Mouse (Mus musculus) forebrain, embryonic 15.5 days (tissue): ENCODE measurements at regions not wholly inside any gene's neighbourhood (a gene's known extent, or its start where the extent isn't known, plus 50 kb on each side); places are given as distances from the start of the nearest gene placed in this dataset.

Experiments used
- ATAC-seq: fragments of 200-750 bp; cut with Nextera tagmentation; replicated peaks from 2 replicates; pipeline ENCODE4 v1.8.0; 2017; ENCODE audit warnings: mild to moderate bottlenecking, moderate TSS enrichment, moderate library complexity
- H3K27ac ChIP-seq: fragments of 300-500 bp; sonication (generic); replicated peaks from 2 replicates; pipeline ENCODE4 v1.5.1; 2015; ENCODE audit warnings: mild to moderate bottlenecking, inconsistent platforms
- H3K27me3 ChIP-seq: fragments of 300-500 bp; sonication (generic); 2 replicates; pipeline ENCODE4 v1.6.1; 2015; ENCODE audit warnings: inconsistent platforms
- H3K36me3 ChIP-seq: fragments of 300-500 bp; sonication (generic); 2 replicates; pipeline ENCODE4 v1.6.1; 2015; ENCODE audit warnings: mild to moderate bottlenecking, inconsistent platforms
- H3K4me1 ChIP-seq: fragments of 300-500 bp; sonication (generic); 2 replicates; pipeline ENCODE4 v1.6.1; 2015; ENCODE audit warnings: inconsistent platforms
- H3K4me2 ChIP-seq: fragments of 300-500 bp; sonication (generic); replicated peaks from 2 replicates; pipeline ENCODE4 v1.6.1; 2015; ENCODE audit warnings: mild to moderate bottlenecking, inconsistent platforms
- H3K4me3 ChIP-seq: fragments of 300-500 bp; sonication (generic); 2 replicates; pipeline ENCODE4 v1.5.1; 2015; ENCODE audit warnings: mild to moderate bottlenecking, inconsistent platforms
- H3K9ac ChIP-seq: fragments of 300-500 bp; sonication (generic); replicated peaks from 2 replicates; pipeline ENCODE4 v1.6.1; 2015; ENCODE audit warnings: mild to moderate bottlenecking, inconsistent platforms
- H3K9me3 ChIP-seq: fragments of 300-500 bp; sonication (generic); 2 replicates; pipeline ENCODE4 v1.6.1; 2016; ENCODE audit warnings: inconsistent platforms
- WGBS: fragments of 180-500 bp; shearing (Covaris S2); methylation state at CpG from one replicate; pipeline ENCODE4 v1.1.7; 2015; ENCODE audit warnings: mixed read lengths; 5-methylcytosine and 5-hydroxymethylcytosine counted together

DNA sequence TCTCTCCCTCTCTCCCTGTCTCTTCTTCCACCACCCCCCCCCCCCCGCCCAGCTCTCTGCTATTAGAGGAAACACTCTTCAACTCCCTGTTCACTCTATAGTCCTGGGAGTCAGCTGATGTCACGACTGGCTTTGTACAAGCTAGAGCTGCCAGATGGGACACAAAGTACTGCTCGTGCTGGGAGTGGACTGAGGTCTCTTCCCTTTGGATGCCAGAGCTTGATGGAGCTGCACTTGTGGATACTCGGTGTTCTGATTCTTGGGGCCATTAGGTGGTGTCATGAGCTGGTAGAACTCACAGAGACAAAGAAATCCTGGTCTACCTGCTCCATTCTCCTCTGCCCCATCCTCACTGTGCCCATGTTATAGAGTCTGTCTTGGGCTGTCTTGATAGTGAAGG lies 415.9 kb downstream of the Rps24 start:
- Histone ChIP-seq H3K9ac (no peak overlapping the region), H3K9me3 (no peaks in the 10 kb centered on the region), H3K27ac (no peak overlapping the region), H3K36me3 (no peaks in the 10 kb centered on the region), H3K4me1 (peaks cover 11% of the 10 kb centered on the region), H3K4me2 (no peak overlapping the region), H3K4me3 (no peak overlapping the region), H3K27me3 (no peaks in the 10 kb centered on the region)
- ATAC-seq = no peak
- 12% methylated on average over 3 of the region's 4 CpGs for WGBS

DNA sequence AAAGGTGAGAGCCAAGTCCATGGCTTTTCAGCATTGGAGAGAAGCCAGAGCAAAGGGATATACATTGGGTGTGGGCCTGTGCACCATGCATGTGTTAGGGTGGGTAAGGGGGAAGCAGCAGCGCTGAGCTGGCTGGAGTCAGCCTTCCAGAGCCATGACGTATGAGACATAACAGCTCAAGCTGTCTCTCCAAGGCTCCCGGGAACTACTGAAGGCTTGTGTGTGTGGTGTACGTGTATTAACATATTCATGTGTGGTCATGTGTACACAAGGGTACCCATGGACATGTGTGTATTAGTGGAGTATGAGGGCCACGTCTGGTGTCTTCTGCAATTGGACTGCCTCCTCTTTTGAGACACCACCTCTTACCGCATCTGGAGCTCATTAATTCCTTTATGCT lies 417.8 kb downstream of the Rps24 start:
- WGBS = 89% methylated on average over 6 of the region's 6 CpGs

DNA sequence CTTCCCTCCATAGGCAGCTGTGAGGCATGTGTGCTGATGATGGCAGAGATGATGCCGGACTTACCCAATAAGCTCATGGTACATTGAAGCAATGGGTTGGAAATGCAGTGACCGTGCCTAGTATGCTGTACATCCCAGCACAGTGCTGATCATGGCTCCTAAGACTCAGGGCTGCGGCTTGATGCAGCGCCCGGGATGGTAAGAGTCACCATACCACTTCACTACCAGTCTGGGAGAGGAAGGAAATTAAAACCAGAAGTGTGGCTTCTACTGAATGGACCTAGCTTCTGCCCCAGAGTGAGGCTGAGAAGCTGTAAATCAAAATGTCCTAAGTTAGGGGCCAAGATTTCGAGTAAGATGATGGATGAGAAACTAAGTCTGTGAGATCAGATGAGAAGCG lies 420.0 kb downstream of the Rps24 start:
- Histone ChIP-seq H3K4me1 (peaks cover 17% of the 10 kb centered on the region), H3K27ac (no peak overlapping the region), H3K9ac (no peak overlapping the region), H3K36me3 (no peaks in the 10 kb centered on the region), H3K4me2 (no peak overlapping the region), H3K27me3 (no peaks in the 10 kb centered on the region), H3K4me3 (no peak overlapping the region), H3K9me3 (no peaks in the 10 kb centered on the region)
- ATAC-seq = no peak
- 91% methylated on average over 7 of the region's 7 CpGs for WGBS

More for the DNA sequence above, 417.8 kb downstream of the Rps24 start:
- Histone ChIP-seq H3K36me3 (no peaks in the 10 kb centered on the region), H3K4me1 (peaks cover 19% of the 10 kb centered on the region), H3K4me3 (no peak overlapping the region), H3K9me3 (no peaks in the 10 kb centered on the region), H3K4me2 (no peak overlapping the region), H3K27ac (no peak overlapping the region), H3K9ac (no peak overlapping the region), H3K27me3 (no peaks in the 10 kb centered on the region)
- no peak for ATAC-seq

DNA sequence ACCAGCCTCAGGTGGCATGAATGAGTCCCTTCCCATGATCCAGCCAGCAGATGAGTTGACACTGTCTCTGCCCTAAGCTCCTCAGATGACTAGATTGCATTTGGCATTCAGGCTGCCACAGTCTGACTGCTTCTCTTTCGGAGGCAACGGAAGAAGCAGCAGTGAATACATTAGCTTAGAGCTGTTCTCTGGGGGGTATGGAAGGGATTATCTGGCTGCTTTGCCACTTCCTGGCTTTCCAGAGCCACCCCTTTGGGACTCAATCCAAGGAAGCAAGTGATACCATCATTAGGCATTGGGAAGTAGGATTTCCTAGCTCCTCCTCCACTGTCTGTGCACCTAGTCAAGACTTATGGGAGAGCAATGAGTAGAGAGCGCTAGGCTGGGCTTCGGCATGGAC lies 421.5 kb downstream of the Rps24 start:
- Histone ChIP-seq H3K36me3 (no peaks in the 10 kb centered on the region), H3K4me2 (no peak overlapping the region), H3K9ac (no peak overlapping the region), H3K27me3 (no peaks in the 10 kb centered on the region), H3K4me3 (no peak overlapping the region), H3K27ac (peak overlapping the region; percentile 49), H3K9me3 (no peaks in the 10 kb centered on the region), H3K4me1 (peaks cover 20% of the 10 kb centered on the region)
- peak; percentile 61; the same call in 1 of the 2 replicates for ATAC-seq
- 62% methylated on average over 4 of the region's 4 CpGs for WGBS

DNA sequence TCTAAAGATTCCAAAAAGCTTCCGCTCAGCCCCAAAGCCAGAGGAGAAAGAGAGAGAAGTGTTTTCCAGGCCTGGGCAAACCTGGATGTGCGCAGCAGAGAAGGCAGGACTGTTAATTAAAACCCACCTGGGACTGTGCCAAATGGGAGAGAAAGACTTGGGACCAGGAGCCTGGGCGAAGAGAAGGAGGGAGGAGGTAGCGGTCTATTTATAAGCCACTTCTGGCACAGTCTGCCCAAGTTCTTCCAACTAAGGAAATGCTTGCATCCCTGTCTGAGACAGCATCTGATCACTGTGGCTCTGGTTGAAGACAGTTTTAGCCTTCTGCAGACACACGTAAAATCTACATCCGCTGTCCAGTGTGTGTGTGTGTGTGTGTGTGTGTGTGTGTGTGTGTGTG lies 424.7 kb downstream of the Rps24 start:
- no peak; the same call in 1 of the 2 replicates for ATAC-seq
- Histone ChIP-seq H3K9me3 (no peaks in the 10 kb centered on the region), H3K27ac (peak overlapping the region; percentile 60), H3K4me3 (no peak overlapping the region), H3K4me2 (no peak overlapping the region), H3K36me3 (no peaks in the 10 kb centered on the region), H3K9ac (no peak overlapping the region), H3K4me1 (peaks cover 20% of the 10 kb centered on the region), H3K27me3 (no peaks in the 10 kb centered on the region)
- 50% methylated on average over 6 of the region's 6 CpGs for WGBS

DNA sequence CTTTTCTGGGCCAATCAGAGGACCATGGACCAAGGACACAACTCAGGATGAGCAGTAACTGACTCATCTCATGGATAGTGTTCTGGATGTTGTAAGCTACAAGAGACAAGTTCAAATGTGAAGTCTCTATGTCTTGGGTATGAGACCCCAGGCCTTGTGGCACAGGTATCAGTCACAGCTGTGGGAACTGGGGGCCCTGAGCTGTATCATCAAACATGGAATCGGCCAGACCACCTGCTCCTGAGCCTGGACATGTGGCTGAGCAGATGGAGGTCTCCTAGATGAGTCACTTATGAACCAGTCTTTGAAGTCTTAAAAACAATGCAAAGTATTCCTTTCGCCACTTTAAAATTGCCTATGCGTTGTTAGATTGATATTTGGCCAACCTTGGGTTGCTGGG lies 432.1 kb downstream of the Rps24 start:
- Histone ChIP-seq H3K9ac (no peak overlapping the region), H3K4me3 (no peak overlapping the region), H3K36me3 (no peaks in the 10 kb centered on the region), H3K4me2 (no peak overlapping the region), H3K4me1 (no peaks in the 10 kb centered on the region), H3K9me3 (no peaks in the 10 kb centered on the region), H3K27me3 (no peaks in the 10 kb centered on the region), H3K27ac (no peak overlapping the region)
- ATAC-seq = no peak
- 94% methylated on average over 3 of the region's 3 CpGs for WGBS

DNA sequence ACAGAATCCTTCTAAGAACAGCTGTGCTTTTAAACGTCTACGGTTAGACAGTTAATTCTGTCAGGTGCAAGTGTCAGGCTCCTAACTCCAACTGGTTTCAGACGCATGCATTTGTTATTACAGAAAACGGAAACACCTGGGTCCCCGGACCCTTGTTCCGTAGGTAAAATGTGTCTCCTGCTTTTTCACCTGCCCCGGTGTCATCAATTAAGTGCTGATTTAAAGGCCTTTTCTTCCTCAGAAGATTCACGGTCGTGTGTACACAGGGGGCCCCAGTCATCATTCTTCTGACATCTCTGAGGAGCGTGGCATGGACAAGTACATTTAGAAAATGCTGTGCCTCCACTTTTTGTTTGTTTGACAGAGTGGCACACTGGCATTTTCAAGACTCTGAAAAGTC lies 435.1 kb downstream of the Rps24 start:
- Histone ChIP-seq H3K27me3 (no peaks in the 10 kb centered on the region), H3K27ac (no peak overlapping the region), H3K4me1 (peaks cover 7% of the 10 kb centered on the region; the same call in 1 of the 2 replicates), H3K36me3 (no peaks in the 10 kb centered on the region), H3K4me3 (no peak overlapping the region), H3K9me3 (no peaks in the 10 kb centered on the region), H3K9ac (no peak overlapping the region), H3K4me2 (no peak overlapping the region)
- 83% methylated on average over 10 of the region's 10 CpGs for WGBS
- no peak for ATAC-seq

DNA sequence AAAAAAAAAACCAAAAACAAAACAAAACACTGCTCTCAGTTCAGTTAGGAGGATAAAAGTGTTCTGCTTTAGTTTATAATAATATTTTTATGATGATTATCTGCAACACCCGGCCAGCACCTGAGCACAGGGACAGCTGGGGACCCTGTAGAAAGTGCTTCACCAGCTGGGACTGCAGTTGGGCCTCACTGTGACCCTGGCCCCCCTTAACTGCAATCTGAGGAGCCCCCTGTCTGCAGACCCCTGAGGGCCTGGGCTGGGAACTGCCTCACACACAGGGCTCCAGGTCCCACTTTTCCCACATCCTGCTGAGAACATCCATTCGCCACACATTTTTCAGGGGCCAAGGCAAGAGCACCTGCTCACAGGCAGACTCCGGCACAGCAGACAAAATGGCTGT lies 437.6 kb downstream of the Rps24 start:
- ATAC-seq = no peak
- 86% methylated on average over 3 of the region's 3 CpGs for WGBS

DNA sequence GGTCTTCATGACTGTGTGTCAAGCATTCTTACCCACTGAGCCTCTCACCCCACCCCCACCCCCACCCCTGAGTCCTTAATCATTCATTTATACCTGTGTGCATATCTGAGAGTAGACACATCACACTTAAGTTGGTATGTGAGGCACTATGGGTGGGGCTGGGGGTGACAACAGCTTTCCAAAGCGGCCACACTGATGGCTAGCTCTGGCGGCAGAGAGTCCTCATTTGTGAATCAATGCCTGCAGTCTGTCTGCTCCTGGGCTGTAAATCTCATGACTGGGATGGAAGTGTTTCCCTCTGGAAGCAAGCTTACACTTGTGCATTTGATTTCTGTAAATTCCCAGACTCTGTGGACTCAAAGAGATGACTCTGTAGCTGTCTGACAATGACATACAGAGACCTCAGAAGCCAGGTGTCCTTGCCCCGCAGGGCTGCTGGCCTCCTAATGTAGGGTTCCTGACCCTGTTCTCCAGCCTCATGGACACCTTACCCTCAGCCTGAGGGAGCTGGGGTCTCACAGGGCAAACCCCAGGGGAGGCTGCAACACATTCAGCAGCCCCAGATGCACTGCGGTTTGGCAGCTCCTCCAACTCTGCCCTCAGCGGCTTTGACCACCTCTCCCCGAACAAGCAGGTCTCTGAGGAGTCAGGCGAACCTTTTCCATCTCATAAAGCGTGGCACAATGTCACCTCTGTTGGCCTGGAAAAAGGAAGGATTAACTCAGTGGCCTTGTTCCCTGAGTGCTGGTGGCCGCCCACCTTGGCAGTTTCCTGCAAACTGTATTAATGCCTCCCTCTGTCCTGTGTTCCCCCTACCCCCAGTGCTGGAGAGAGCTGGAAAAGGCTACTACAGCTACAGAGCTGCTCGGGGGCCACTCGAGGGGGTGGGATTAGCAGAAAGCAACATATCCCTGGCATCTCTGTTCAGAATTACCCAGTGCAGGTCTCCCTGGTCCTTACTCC lies 439.4 kb downstream of the Rps24 start:
- Histone ChIP-seq H3K4me3 (no peak overlapping the region), H3K27me3 (no peaks in the 10 kb centered on the region), H3K27ac (no peak overlapping the region), H3K4me1 (peaks cover 7% of the 10 kb centered on the region; the same call in 1 of the 2 replicates), H3K9me3 (no peaks in the 10 kb centered on the region), H3K36me3 (no peaks in the 10 kb centered on the region), H3K9ac (no peak overlapping the region), H3K4me2 (no peak overlapping the region)
- ATAC-seq = no peak
- 29% methylated on average over 11 of the region's 11 CpGs for WGBS

More for the DNA sequence above, 437.6 kb downstream of the Rps24 start:
- peaks cover 7% of the 10 kb centered on the region; the same call in 1 of the 2 replicates for H3K4me1 ChIP-seq
- no peaks in the 10 kb centered on the region for H3K27me3 ChIP-seq
- H3K4me2 ChIP-seq = no peak overlapping the region
- no peaks in the 10 kb centered on the region for H3K36me3 ChIP-seq
- H3K4me3 ChIP-seq = no peak overlapping the region
- no peak overlapping the region for H3K27ac ChIP-seq
- H3K9me3 ChIP-seq = no peaks in the 10 kb centered on the region
- H3K9ac ChIP-seq = no peak overlapping the region

DNA sequence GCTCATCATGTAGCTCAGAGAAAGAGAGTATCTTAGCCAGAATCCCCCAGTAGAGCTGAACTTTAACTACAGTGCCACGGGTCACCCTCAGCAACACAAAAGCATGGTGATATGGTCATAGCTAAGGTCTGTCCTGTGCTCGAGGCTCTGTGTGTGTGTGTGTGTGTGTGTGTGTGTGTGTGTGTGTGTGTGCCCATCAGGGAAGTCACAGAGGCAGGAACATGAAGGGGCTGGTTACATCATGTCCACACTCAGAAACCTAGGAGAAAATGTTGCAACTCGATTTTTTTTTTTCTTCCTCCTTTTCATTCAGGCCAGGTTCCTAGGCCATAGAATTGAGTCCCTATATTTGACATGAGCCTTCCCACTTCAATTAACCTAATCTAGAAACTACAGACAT lies 441.8 kb downstream of the Rps24 start:
- no peak overlapping the region for H3K4me3 ChIP-seq
- no peak overlapping the region for H3K27ac ChIP-seq
- H3K27me3 ChIP-seq = no peaks in the 10 kb centered on the region
- WGBS = 72% methylated on average over 3 of the region's 3 CpGs
- H3K36me3 ChIP-seq = no peaks in the 10 kb centered on the region
- no peak for ATAC-seq
- H3K9me3 ChIP-seq = no peaks in the 10 kb centered on the region
- H3K4me2 ChIP-seq = no peak overlapping the region
- peaks cover 7% of the 10 kb centered on the region; the same call in 1 of the 2 replicates for H3K4me1 ChIP-seq
- no peak overlapping the region for H3K9ac ChIP-seq

DNA sequence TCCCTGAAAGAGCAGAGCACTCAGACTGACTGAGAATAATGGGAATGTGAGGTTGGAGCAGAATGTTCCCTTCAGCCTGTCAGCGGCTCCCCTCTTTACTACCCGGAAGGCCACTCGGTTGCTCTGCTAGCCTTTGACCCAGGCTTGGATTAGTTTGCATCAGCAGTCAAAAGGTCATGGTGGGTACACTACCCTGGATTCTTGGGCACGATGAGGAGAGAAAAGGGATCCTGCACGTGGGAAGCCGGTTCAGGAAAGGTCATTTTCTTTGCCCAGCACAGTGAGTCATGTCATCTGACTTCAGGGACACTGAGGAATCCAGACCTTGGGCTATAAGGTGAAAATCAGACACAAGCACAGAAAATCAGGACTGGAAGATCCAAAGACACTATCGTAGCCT lies 443.3 kb downstream of the Rps24 start:
- peaks cover 7% of the 10 kb centered on the region; the same call in 1 of the 2 replicates for H3K4me1 ChIP-seq
- no peaks in the 10 kb centered on the region for H3K36me3 ChIP-seq
- H3K27me3 ChIP-seq = no peaks in the 10 kb centered on the region
- H3K27ac ChIP-seq = no peak overlapping the region
- H3K4me3 ChIP-seq = no peak overlapping the region
- ATAC-seq = no peak
- H3K4me2 ChIP-seq = no peak overlapping the region
- 69% methylated on average over 7 of the region's 7 CpGs for WGBS
- H3K9ac ChIP-seq = no peak overlapping the region
- no peaks in the 10 kb centered on the region for H3K9me3 ChIP-seq

DNA sequence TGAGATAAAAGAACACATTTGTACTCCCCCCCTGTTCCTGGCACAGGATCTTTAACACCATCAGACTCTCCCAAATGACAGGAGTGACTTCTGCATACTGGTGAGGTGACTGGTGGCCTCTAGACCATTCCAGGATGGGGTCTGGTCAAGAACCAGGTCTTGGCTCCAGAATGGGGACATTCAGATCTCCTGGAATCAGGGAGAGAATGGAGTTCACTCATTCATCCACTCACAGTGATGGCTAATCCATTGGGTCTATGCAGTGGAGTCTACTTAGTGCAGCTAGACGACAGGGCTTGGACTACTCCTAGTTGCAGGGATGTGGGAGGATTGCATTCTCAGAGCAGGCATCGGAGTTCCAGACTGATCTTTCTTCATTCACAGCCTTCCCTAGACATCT lies 451.0 kb downstream of the Rps24 start:
- no peak for ATAC-seq
- no peak overlapping the region for H3K27ac ChIP-seq
- WGBS = 94% methylated on average over 2 of the region's 2 CpGs
- H3K4me1 ChIP-seq = peaks cover 17% of the 10 kb centered on the region
- no peaks in the 10 kb centered on the region for H3K27me3 ChIP-seq
- H3K36me3 ChIP-seq = no peaks in the 10 kb centered on the region
- H3K4me3 ChIP-seq = no peak overlapping the region
- no peak overlapping the region for H3K9ac ChIP-seq
- H3K4me2 ChIP-seq = no peak overlapping the region
- no peaks in the 10 kb centered on the region for H3K9me3 ChIP-seq
